Mouse (Mus musculus): ENCODE data around the gene Pnpla1.

DNA sequence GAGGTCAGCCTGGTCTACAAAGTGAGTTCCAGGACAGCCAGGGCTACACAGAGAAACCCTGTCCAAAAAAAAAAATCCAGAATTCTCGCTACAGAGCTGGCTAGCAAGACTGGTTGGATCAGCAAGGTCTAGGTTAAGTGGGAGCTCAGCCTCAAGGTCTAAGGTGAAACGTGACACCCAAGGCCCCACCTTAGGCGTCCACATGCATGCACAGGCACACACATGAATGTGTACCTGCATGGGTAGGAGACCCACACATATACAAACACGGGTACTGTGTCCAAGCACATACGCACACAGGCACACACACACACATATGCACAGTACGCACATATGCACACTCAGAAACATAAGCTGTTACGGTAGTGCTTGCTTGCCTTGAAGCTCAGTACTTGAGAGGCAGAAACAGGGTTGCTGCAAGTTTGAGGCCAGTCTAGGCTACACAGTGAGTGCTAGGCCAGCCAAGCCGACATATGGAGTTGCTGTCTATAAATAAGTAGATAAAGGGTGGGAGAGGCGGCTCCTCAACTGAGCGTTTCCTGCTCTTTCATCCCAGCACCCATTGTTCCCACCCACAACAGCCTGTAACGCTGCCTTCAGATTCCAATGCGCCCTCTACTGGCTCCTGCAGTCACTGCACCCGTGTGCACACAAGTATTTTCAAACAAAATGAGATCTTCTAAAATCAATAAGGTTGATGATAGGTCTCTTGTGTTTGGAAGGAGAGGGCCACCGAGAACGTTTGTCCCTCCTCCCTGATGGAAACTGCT, 68.8 kb downstream of the Pnpla1 start:
- TF ChIP-seq CTCF (IDR thresholded peaks at IDR 0.05; ENCODE audit: borderline replicate concordance, insufficient read depth, low read depth, low read length), result peak; percentile 71
- TF ChIP-seq POLR2A (IDR thresholded peaks at IDR 0.05; ENCODE audit: borderline replicate concordance, insufficient read depth, low read length), result no peak
